Mouse (Mus musculus) sigmoid colon, adult 10 weeks (tissue): Measurements from ENCODE around the gene Ssna1. TPM values are rescaled to one million over a fixed set of nuclear protein-coding genes. Genes with fewer than 3 reads are reported as not detected.

Experiments
- polyA plus RNA-seq: library from polyadenylated mRNA; stranded (reverse); fragments of 350-450 nt; fragmentation: Illumina TruSeq; extraction: RNeasy Lipid Tissue Mini Kit (QIAGEN cat#74804); gene quantifications from one replicate; pipeline ENCODE4 v1.2.3, GENCODE M21; 2014; ENCODE audit warnings: low read depth, low replicate concordance

The Ssna1 gene
- polyA plus RNA-seq: 2.0 TPM

DNA sequence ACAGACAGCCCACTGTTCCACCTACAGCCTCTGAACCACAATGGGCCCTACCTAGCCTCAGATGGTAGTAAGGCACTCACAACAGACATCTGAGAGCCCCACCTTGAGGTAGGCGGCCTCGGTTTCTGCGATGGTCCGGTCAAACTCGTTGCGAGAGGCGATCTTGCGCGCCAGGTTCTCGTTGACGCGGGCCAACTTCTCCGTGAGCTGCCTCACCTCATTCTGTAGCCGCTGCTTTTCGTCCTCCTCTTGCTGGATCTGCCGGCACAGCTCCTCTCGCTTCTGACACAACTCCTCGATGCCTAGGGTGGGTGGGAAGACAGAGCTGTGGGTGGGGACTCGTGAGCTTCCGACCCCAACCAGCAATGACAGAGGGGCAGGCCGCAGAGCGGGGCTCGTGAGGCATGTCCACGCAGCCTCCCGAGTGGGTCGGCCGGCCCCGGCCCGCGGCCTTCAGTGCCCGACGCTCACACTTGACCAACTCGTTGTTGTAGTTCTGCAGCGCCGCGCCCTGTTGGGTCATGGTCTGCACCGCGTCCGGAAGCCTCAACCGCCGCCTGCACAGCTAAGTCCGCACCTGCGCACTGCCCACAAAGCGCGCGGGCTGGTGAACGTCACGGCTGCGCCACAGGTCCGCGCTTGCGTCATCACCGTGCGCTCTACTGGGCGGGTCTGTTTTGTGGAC is at the start of gene Ssna1, which contains the start of gene Anapc2:
Gene Ssna1, minus strand, starts transcription at position 612 of the 685 bp plus-strand sequence.
Gene Anapc2, plus strand, starts transcription at position 652 of the 685 bp plus-strand sequence.

DNA sequence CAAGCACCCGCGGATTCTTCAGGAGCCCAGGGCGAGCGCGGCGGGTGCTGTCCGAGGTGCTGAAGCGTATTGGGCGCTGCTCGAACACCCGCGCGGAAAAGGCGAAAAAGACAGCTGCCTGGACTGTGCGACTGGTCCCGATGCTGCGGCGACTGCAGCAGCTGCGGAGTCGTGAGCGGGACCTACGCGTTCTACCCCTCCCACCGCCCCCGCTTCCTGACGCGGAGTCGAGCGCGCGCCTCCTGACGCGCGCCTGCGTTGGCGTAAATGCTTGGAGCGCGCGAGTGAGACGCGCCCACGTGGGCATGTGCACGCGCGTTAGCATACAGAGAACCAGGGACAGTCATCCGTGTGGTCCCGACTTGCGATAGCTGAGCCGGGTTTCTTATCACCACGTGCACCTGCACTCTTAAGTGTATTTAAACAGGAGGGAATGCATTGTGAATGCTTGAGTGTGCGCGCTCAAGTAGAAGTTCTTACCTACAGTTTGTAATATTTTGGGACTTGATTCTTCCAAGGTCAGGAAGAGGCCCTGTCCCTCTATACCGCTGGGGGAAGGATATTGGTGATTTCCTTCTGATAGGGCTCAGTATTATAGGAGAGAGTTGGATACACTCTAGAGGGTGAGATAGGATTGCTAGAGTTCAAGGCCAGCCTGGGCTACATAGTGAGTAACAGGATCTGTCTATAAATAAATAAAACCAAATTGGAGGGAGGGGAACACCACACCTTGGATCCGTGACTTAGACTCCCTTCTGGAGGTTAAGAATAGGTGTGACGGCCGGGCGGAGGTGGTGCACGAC is 46.9 kb upstream of the Ssna1 start, which contains the start of gene Grin1:
Gene Grin1, minus strand, starts transcription at position 217 of the 803 bp plus-strand sequence.

DNA sequence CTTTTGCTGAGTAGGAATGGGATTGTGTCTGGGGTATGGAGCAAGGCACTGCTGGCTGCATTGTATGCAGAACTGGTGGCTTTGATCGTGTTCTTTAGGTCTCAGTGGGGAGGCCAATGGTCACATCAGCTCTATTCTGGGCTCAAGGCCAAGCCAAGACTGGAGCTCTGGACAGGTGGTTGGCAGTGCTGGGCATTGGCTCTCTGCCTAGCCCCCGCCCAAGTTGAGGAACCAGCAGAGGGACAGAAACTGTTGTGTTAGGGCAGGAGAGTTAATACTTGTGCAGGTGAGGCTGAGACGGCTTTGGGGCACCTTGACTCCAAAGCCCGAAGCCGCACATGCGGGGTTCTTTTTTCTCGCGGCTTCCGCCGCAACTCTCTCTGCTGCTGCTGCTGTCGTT is 17.4 kb upstream of the Ssna1 start, which contains the start of gene Lrrc26:
Gene Lrrc26, plus strand, starts transcription at position 265 of the 400 bp plus-strand sequence.

DNA sequence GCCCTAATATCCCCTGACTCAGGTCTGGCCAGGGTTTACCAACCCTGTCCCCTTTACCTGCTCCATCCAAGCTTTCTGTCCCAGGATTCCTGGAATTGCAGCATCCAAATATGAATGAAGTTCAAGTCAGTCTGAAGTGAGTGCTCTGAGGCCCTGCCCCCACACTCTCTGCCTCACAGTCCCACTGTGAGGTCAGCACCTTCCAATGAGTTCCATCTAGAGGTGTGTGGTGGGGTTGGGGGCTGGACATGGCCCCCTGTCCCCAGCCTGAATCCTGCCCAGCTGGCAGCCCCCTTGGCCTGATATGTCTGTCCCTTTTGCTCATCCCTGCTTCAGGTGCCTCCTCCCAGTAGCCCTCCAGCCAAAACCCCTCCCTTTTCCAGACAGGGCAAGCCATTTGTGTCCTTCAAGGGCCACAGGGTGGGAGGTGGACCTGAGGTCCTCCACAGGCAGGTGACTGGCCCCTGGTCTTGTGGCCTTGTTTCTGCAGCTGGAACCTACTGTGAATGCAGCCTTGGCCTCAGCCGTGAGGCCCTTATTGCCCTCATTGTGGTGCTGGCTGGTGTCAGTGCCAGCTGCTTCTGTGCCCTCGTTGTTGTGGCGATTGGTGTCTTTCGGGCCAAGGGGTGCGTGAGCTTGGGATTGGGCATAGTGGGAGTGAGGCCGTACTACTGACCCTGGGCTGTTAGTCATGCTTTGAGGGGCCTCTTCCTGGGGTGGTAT is 15.8 kb upstream of the Ssna1 start, which contains the start of gene Tmem210:
Gene Tmem210, plus strand, starts transcription at position 219 of the 723 bp plus-strand sequence.

DNA sequence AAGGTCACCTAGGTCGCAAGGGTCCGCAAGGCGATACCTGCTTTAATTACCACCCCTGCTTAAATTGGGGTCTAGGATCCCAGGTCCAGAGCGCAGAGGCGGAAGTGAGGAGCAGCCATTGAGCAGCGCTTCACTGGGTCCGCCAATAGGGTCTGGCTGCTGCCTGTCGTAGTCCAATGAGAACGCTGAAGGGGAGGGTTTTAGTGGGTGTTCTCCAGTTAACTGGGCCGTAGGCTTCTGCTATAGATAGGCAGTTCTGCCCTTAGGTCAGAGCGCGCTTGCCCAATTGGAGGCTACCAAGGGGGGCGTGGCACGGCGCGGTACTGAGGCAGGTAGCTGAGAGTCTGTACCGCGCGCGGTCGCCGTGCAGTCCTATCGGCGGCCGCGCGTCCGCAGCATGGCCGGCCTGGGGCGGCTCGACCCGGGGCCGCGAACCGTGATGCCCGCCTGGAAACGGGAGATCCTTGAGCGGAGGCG is 9.9 kb downstream of the Ssna1 start, which contains the start of gene Tprn:
Gene Tprn, plus strand, starts transcription at position 328 of the 477 bp plus-strand sequence.

DNA sequence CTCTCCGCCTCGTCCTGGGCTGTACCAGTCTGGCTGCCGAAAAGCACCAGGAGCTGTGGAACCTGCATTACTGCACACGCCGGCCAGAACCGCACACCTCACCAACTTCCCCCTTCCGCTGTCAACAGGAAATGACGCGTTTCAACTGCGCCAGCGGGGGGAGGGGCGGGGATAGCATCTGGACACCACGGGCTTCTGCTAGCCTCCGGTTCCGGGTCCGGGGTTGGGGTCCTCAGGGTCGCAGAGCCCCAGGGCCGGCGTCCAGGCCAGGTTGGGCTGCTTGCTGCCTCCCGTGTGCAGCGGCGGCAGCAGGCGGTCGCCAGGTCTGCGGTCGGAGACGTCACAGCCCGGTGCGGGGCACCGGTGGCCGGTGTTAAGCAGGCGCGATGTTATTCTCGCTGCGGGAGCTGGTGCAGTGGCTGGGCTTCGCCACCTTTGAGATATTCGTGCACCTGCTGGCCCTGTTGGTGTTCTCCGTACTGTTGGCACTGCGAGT is 16.9 kb downstream of the Ssna1 start, which contains the start of gene Tmem203:
Gene Tmem203, plus strand, starts transcription at position 156 of the 496 bp plus-strand sequence.

DNA sequence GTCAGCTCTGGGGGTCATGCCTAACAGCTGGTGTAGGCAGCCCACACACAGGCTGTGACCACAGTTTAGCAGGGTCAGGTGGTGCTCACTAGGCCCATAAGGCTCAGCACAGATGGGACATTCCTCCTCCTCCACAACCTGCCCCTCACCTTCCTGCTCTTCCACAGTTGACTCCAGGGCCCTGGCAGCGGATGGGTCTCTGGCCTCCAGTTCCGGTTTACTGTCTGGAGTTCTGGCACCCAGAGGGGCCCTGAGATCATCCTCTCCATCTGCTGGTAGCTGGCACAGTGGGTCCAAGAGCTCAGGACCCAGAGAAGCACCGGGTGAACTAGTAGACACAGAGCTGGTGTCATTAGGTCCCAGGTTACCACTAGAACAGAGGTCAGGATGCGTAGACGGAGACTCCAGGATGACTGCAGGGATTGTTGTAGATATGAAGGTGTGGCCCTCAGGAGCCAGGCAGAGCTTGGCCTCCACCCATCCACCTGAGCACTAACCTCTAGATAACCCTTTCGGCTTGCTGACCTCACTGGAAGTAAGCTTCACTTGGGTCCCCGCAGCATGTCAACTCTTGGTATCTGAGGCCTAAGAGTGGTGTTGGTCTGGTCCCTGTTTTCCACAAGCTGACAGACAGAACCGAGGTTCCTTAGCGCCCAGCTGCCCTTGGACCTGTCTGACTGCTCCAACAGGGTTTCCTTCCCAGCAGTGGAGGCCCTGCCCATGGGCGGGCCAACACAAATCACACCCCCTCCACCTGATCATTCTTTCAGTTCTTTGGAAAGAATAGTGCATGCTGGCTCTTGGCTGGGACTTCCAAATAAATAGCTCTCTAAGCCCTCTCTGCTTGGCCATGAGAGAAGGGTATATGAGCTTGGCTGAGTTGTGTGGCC is 25.8 kb downstream of the Ssna1 start, which contains the start of gene AL732309.1:
Gene AL732309.1, minus strand, starts transcription at position 681 of the 890 bp plus-strand sequence.

DNA sequence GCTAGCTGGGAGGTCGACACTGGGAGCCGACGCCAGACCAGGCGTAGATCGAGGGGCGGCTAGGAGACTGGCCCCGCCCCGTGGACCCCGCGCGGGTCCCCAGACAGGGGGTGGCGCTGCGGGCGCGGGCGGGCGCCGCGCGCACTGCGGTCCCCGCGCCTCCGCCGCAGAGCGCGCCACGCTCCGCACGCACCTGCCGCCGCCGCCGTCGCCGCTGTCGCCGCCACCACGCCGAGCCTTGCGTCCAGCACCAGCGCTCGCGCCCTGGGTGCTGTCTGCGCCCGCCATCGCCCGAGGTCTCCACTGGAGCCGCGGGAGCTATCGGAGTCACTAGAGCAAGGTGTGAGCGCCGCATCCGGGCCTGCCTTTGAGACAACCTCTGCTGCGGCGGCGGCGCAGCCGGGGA is 30.1 kb downstream of the Ssna1 start, which contains the start of the genes Rnf208 and Cysrt1:
Gene Rnf208, plus strand, starts transcription at position 155 of the 406 bp plus-strand sequence.
Gene Cysrt1, minus strand, starts transcription at position 352 of the 406 bp plus-strand sequence.

DNA sequence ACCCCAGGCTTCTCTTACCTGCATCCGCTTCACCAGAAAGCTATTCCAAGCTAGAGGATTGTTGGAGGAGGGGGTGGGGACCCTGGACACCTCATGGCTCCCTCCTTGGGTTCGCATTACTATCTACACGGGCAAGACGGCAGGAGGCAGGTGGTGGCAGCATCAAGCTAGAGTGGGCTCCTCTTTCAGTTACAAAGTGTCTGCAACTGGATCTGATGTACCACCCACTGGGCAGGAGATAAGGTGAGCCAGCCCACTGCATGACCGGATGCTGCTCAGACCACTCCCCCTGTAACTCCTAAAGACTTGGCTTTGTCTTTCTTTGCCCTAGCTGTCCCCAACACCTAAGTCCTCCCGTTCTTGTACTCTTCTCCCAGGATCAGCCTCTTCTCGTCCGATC is 35.6 kb downstream of the Ssna1 start, which contains the start of gene Rnf224:
Gene Rnf224, minus strand, starts transcription at position 174 of the 400 bp plus-strand sequence.

DNA sequence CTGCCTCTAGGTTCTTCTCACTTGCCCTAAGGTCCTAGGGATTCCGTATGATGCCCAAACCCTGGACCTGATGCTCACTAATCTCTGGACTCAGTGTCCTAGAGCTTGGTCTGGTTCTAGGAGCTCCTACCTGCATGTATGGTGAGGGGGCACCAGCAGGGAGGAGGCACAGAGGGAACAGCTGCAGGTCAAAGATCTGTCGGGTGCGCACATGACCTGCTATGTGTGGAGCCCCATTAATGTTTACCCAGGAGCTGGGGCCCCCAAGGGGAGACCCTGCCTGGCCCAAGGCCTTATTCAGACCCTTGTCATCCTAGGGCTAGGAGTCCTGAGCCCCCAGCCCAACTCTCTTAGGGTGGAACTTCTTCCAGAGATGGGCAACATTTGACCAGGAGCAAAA is 38.2 kb downstream of the Ssna1 start, which contains the start of gene Slc34a3:
Gene Slc34a3, minus strand, starts transcription at position 315 of the 400 bp plus-strand sequence.

DNA sequence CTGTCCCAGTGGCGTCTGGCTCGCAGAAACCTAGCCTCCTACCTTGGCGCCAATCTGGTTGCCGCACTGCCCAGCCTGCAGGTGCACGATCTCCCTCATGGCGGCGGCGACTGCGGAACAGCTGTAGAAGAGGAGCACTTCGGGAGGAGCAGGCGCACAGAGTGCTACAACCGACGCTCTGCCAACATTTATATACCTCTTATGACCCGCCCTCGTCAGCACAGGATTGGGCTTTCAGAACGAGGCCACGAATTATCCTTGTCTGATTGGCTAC is 47.8 kb downstream of the Ssna1 start, which contains the start of gene Tubb4b:
Gene Tubb4b, minus strand, starts transcription at position 211 of the 274 bp plus-strand sequence.

Other genes starting within 250 kb of the Ssna1 start
- gene Nsmf, start 218.1 kb downstream of the Ssna1 start, polyA plus RNA-seq: 6.8 TPM
- 39.5 TPM for gene Entpd8, start 192.1 kb downstream of the Ssna1 start, polyA plus RNA-seq
- gene Noxa1, start 177.3 kb downstream of the Ssna1 start, polyA plus RNA-seq: 1.2 TPM
- 14.4 TPM for gene Nrarp, start 91.7 kb downstream of the Ssna1 start, polyA plus RNA-seq
- 3.9 TPM for gene Tor4a, start 75.6 kb downstream of the Ssna1 start, polyA plus RNA-seq
- gene Nelfb, start 60.9 kb downstream of the Ssna1 start, polyA plus RNA-seq: 6.1 TPM
- not detected for gene Stpg3, start 57.8 kb downstream of the Ssna1 start, polyA plus RNA-seq
- gene Fam166a, start 53.7 kb downstream of the Ssna1 start, polyA plus RNA-seq: not detected
- gene Tubb4b, start 47.7 kb downstream of the Ssna1 start, polyA plus RNA-seq: 58.7 TPM
- not detected for gene Slc34a3, start 38.1 kb downstream of the Ssna1 start, polyA plus RNA-seq
- not detected for gene Rnf224, start 35.7 kb downstream of the Ssna1 start, polyA plus RNA-seq
- not detected for gene Rnf208, start 30.2 kb downstream of the Ssna1 start, polyA plus RNA-seq
- not detected for gene Cysrt1, start 30.0 kb downstream of the Ssna1 start, polyA plus RNA-seq
- 0.85 TPM for gene AL732309.1, start 25.6 kb downstream of the Ssna1 start, polyA plus RNA-seq
- gene Tmem203, start 17.0 kb downstream of the Ssna1 start, polyA plus RNA-seq: 0.76 TPM
- gene Tprn, start 9.8 kb downstream of the Ssna1 start, polyA plus RNA-seq: 7.7 TPM
- 9.7 TPM for gene Anapc2, start within 50 bp of the Ssna1 start, polyA plus RNA-seq
- not detected for gene Tmem210, start 15.7 kb upstream of the Ssna1 start, polyA plus RNA-seq
- 1.0 TPM for gene Lrrc26, start 17.5 kb upstream of the Ssna1 start, polyA plus RNA-seq
- 0.13 TPM for gene Grin1, start 46.7 kb upstream of the Ssna1 start, polyA plus RNA-seq
- 21.3 TPM for gene Man1b1, start 59.9 kb upstream of the Ssna1 start, polyA plus RNA-seq
- gene Dpp7, start 83.9 kb upstream of the Ssna1 start, polyA plus RNA-seq: 7.7 TPM
- gene Uap1l1, start 93.2 kb upstream of the Ssna1 start, polyA plus RNA-seq: 3.2 TPM
- 0.13 TPM for gene Sapcd2, start 99.9 kb upstream of the Ssna1 start, polyA plus RNA-seq
- gene Entpd2, start 123.4 kb upstream of the Ssna1 start, polyA plus RNA-seq: 0.28 TPM
- 9.3 TPM for gene Npdc1, start 126.9 kb upstream of the Ssna1 start, polyA plus RNA-seq
- gene Fut7, start 150.8 kb upstream of the Ssna1 start, polyA plus RNA-seq: not detected
- 0.09 TPM for gene Abca2, start 156.3 kb upstream of the Ssna1 start, polyA plus RNA-seq
- not detected for gene Clic3, start 184.4 kb upstream of the Ssna1 start, polyA plus RNA-seq
- gene Paxx, start 188.7 kb upstream of the Ssna1 start, polyA plus RNA-seq: 2.6 TPM
- not detected for gene Ptgds, start 197.6 kb upstream of the Ssna1 start, polyA plus RNA-seq
- not detected for gene Lcn12, start 221.5 kb upstream of the Ssna1 start, polyA plus RNA-seq
- 1.5 TPM for gene Fbxw5, start 228.3 kb upstream of the Ssna1 start, polyA plus RNA-seq
- not detected for gene C8g, start 229.3 kb upstream of the Ssna1 start, polyA plus RNA-seq